Mouse (Mus musculus) gastrocnemius, postnatal 25 days (tissue): ENCODE data around the gene Gm9922. TPM values are rescaled to one million over a fixed set of nuclear protein-coding genes. Genes with fewer than 3 reads are reported as not detected.

ENCODE experiments used
- total RNA-seq, 2 experiments: library from RNA; stranded (reverse); gene quantifications; 1 replicate in 1 of 2; 2 replicates in 1 of 2; pipeline ENCODE4 v1.2.3; 2021

Gene Gm9922
- total RNA-seq, 2 experiments from 2014 or later: not detected

Other genes with a start within 250 kb of the Gm9922 start
- 10 to 100 TPM; 19.3 to 23.8 TPM for gene Tbc1d4, start 120.6 kb downstream of the Gm9922 start, total RNA-seq
- gene Commd6, start 89.1 kb downstream of the Gm9922 start, total RNA-seq: 10 to 100 TPM; 12.7 to 14.8 TPM
- 10 to 100 TPM; 25.3 to 27.1 TPM for gene Uchl3, start 75.8 kb downstream of the Gm9922 start, total RNA-seq
- 10 to 100 TPM; 60.2 to 66.2 TPM for gene Lmo7, start 143 bp upstream of the Gm9922 start, total RNA-seq